Mouse (Mus musculus): Measurements from ENCODE around the gene Sptbn1. TPM values are rescaled to one million over a fixed set of nuclear protein-coding genes. Genes with fewer than 3 reads are reported as not detected.

Gene Sptbn1
- polyA plus RNA-seq, 1 experiment from 2014 or later = 16.9 TPM

- no peak for DNase-seq
- Histone ChIP-seq H3K4me2 (no peak overlapping the region), H3K27me3 (no peaks in the 10 kb centered on the region), H3K9ac (no peak overlapping the region), H3K4me1 (replicated peaks) (no peaks in the 10 kb centered on the region), H3K36me3 (no peaks in the 10 kb centered on the region), H3K9me3 (replicated peaks) (no peaks in the 10 kb centered on the region), H3K4me3 (replicated peaks) (no peak overlapping the region), H3K27ac (no peak overlapping the region)
- no peak for ATAC-seq (ENCODE audit: low read depth)
- WGBS (ENCODE audit: insufficient replicate concordance) = 70% methylated on average over 11 of the region's 11 CpGs
These were observed 16.6 kb downstream of the Sptbn1 start for GRCm38 (mm10) chr11:30251294-30251904.

- WGBS (ENCODE audit: insufficient replicate concordance) = 74% methylated on average over 4 of the region's 4 CpGs
These were observed 18.4 kb downstream of the Sptbn1 start for GRCm38 (mm10) chr11:30249452-30250016.

GRCm38 (mm10) chr11:30247106-30247505 lies 20.9 kb downstream of the Sptbn1 start:
- Histone ChIP-seq H3K4me3 (replicated peaks) (no peak overlapping the region), H3K4me1 (replicated peaks) (no peaks in the 10 kb centered on the region), H3K9me3 (replicated peaks) (no peaks in the 10 kb centered on the region), H3K9ac (no peak overlapping the region), H3K36me3 (no peaks in the 10 kb centered on the region), H3K4me2 (no peak overlapping the region), H3K27ac (no peak overlapping the region), H3K27me3 (no peaks in the 10 kb centered on the region)
- 40% methylated on average over 1 of the region's 1 CpGs for WGBS (ENCODE audit: insufficient replicate concordance)
- ATAC-seq (ENCODE audit: low read depth) (no peak), DNase-seq (no peak)

More at GRCm38 (mm10) chr11:30249452-30250016, 18.4 kb downstream of the Sptbn1 start:
- ATAC-seq (ENCODE audit: low read depth) (no peak), DNase-seq (no peak)
- no peaks in the 10 kb centered on the region for H3K27me3 ChIP-seq
- H3K9ac ChIP-seq = no peak overlapping the region
- no peaks in the 10 kb centered on the region for H3K9me3 ChIP-seq (replicated peaks)
- H3K4me1 ChIP-seq (replicated peaks) = no peaks in the 10 kb centered on the region
- H3K27ac ChIP-seq = no peak overlapping the region
- H3K4me3 ChIP-seq (replicated peaks) = no peak overlapping the region
- H3K36me3 ChIP-seq = no peaks in the 10 kb centered on the region
- no peak overlapping the region for H3K4me2 ChIP-seq

- Histone ChIP-seq H3K27ac (no peak overlapping the region), H3K4me1 (replicated peaks) (no peaks in the 10 kb centered on the region), H3K36me3 (no peaks in the 10 kb centered on the region), H3K9ac (no peak overlapping the region), H3K4me2 (no peak overlapping the region), H3K27me3 (no peaks in the 10 kb centered on the region), H3K4me3 (replicated peaks) (no peak overlapping the region), H3K9me3 (replicated peaks) (no peaks in the 10 kb centered on the region)
- WGBS (ENCODE audit: insufficient replicate concordance) = 76% methylated on average over 11 of the region's 11 CpGs
- ATAC-seq (ENCODE audit: low read depth) = no peak
- DNase-seq = no peak
These were observed 21.8 kb downstream of the Sptbn1 start for GRCm38 (mm10) chr11:30246161-30246560.

DNA sequence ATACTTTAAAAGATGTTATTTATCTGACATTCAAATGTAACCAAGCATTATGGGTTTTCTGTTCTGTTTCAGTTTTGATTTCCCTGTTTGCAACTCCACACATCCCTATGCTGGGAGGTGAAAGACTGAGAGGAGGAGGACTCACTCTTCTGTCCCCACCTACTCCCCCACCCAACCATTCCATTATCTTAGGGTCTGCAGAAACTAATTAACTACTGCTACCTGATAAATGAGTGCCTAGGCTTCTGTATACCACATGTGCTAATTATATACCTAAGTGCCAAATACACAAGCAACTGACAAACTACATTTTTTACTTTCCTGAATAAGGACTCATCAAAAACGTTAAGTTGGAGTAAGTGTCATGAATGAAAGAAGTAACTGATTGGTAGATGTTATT lies 23.8 kb downstream of the Sptbn1 start:
- Histone ChIP-seq H3K4me3 (replicated peaks) (no peak overlapping the region), H3K4me1 (replicated peaks) (no peaks in the 10 kb centered on the region), H3K27me3 (no peaks in the 10 kb centered on the region), H3K9ac (no peak overlapping the region), H3K4me2 (no peak overlapping the region), H3K36me3 (no peaks in the 10 kb centered on the region), H3K27ac (no peak overlapping the region), H3K9me3 (replicated peaks) (no peaks in the 10 kb centered on the region)
- no peak for DNase-seq
- no peak for ATAC-seq (ENCODE audit: low read depth)
- WGBS (ENCODE audit: insufficient replicate concordance) = 36% methylated on average over 1 of the region's 1 CpGs

GRCm38 (mm10) chr11:30243591-30243990 lies 24.4 kb downstream of the Sptbn1 start:
- ATAC-seq (ENCODE audit: low read depth) (no peak), DNase-seq (no peak)
- H3K36me3 ChIP-seq = no peaks in the 10 kb centered on the region
- H3K27me3 ChIP-seq = no peaks in the 10 kb centered on the region
- no peak overlapping the region for H3K27ac ChIP-seq
- H3K4me2 ChIP-seq = no peak overlapping the region
- H3K9me3 ChIP-seq (replicated peaks) = no peaks in the 10 kb centered on the region
- H3K4me3 ChIP-seq (replicated peaks) = no peak overlapping the region
- WGBS (ENCODE audit: insufficient replicate concordance) = 72% methylated on average over 3 of the region's 3 CpGs
- H3K9ac ChIP-seq = no peak overlapping the region
- no peaks in the 10 kb centered on the region for H3K4me1 ChIP-seq (replicated peaks)

DNA sequence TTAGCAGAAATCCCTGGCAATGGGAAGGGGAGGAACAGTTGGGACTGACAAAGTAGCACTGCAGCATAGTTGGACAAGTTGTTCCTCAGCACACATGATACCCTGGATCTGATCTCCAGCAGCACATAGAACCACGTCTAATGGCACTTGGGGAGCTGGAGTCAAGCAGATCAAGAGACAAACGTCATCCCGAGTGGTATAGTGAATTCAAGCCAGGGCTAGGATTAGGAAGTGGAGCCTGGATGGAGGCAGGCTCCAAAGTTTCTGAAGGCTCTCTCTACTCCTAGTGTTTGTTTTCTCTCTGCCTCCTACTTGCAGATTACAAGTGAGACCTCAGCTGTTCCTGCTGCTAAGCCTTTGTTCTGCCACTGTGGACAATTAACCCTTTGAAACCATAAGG lies 27.1 kb downstream of the Sptbn1 start:
- H3K9me3 ChIP-seq (replicated peaks) = no peaks in the 10 kb centered on the region
- H3K4me3 ChIP-seq (replicated peaks) = no peak overlapping the region
- ATAC-seq (ENCODE audit: low read depth) (no peak), DNase-seq (no peak)
- H3K9ac ChIP-seq = no peak overlapping the region
- H3K27ac ChIP-seq = no peak overlapping the region
- 50% methylated on average over 3 of the region's 3 CpGs for WGBS (ENCODE audit: insufficient replicate concordance)
- H3K36me3 ChIP-seq = no peaks in the 10 kb centered on the region
- no peak overlapping the region for H3K4me2 ChIP-seq
- no peaks in the 10 kb centered on the region for H3K4me1 ChIP-seq (replicated peaks)
- H3K27me3 ChIP-seq = no peaks in the 10 kb centered on the region

DNA sequence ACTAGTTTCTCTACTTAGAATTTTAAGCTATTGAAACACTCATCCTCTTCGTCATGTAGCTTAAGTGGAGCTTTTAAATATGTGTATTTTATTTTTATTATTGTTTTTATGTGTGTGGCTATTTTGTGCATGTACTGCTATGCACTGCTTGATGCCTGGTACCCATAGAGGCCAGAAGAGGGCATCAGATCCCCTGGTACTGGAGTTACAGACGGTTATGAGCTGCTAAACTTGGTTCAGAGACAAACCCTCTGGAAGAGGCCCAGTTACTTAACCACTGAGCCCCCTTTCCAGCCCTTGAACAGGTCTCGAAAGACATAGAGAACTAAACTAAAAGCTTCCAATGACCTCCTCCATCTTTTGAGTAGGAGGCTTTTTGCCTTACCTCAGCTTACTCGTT lies 30.0 kb downstream of the Sptbn1 start:
- Histone ChIP-seq H3K4me2 (no peak overlapping the region), H3K36me3 (no peaks in the 10 kb centered on the region)
- 42% methylated on average over 4 of the region's 4 CpGs for WGBS (ENCODE audit: insufficient replicate concordance)

DNA sequence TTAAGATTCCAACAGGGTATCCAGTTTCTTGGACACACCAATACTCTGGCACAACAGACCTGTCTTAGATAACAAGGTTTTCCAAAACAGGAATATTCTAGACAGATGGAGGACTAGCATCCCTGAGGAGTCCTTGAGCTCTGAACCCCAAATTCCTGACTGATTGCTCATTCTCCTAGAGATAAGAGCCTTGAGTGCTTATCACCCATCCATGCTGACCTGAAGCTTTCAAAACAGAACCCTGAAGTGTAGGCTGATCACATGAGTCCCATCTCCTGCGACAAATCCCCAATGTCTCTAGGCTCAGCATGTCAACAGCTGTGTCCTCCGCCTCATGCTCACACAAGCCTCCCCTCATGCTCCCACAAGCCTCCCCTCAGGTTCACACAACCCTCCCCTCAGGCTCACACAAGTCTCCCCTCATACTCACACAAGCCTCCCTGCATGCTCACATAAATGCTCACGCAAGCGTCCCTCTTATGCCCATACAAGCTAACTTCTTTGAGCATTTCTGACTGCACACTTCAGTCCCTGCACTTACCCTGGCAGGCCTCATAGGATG lies 31.2 kb downstream of the Sptbn1 start:
- no peaks in the 10 kb centered on the region for H3K36me3 ChIP-seq
- no peak overlapping the region for H3K27ac ChIP-seq
- H3K27me3 ChIP-seq = no peaks in the 10 kb centered on the region
- H3K4me1 ChIP-seq (replicated peaks) = no peaks in the 10 kb centered on the region
- ATAC-seq (ENCODE audit: low read depth) = no peak
- no peak for DNase-seq
- no peak overlapping the region for H3K4me2 ChIP-seq
- WGBS (ENCODE audit: insufficient replicate concordance) = 60% methylated on average over 4 of the region's 4 CpGs
- H3K9ac ChIP-seq = no peak overlapping the region
- H3K4me3 ChIP-seq (replicated peaks) = no peak overlapping the region
- no peaks in the 10 kb centered on the region for H3K9me3 ChIP-seq (replicated peaks)

More for the DNA sequence above, 30.0 kb downstream of the Sptbn1 start:
- ATAC-seq (ENCODE audit: low read depth) (no peak), DNase-seq (no peak)
- no peaks in the 10 kb centered on the region for H3K27me3 ChIP-seq
- no peak overlapping the region for H3K4me3 ChIP-seq (replicated peaks)
- no peaks in the 10 kb centered on the region for H3K4me1 ChIP-seq (replicated peaks)
- H3K9me3 ChIP-seq (replicated peaks) = no peaks in the 10 kb centered on the region
- no peak overlapping the region for H3K9ac ChIP-seq
- H3K27ac ChIP-seq = no peak overlapping the region

GRCm38 (mm10) chr11:30235666-30236065 lies 32.3 kb downstream of the Sptbn1 start:
- ATAC-seq (ENCODE audit: low read depth) = no peak
- H3K27ac ChIP-seq = no peak overlapping the region
- H3K27me3 ChIP-seq = no peaks in the 10 kb centered on the region
- DNase-seq = no peak
- no peak overlapping the region for H3K4me2 ChIP-seq
- no peak overlapping the region for H3K4me3 ChIP-seq (replicated peaks)
- H3K4me1 ChIP-seq (replicated peaks) = no peaks in the 10 kb centered on the region; the same call in 1 of the 2 replicates
- H3K9ac ChIP-seq = no peak overlapping the region
- H3K36me3 ChIP-seq = no peaks in the 10 kb centered on the region
- H3K9me3 ChIP-seq (replicated peaks) = no peaks in the 10 kb centered on the region

- Histone ChIP-seq H3K27ac (no peak overlapping the region), H3K4me2 (no peak overlapping the region), H3K4me3 (replicated peaks) (no peak overlapping the region), H3K9me3 (replicated peaks) (no peaks in the 10 kb centered on the region), H3K9ac (no peak overlapping the region), H3K4me1 (replicated peaks) (no peaks in the 10 kb centered on the region; the same call in 1 of the 2 replicates), H3K36me3 (no peaks in the 10 kb centered on the region), H3K27me3 (no peaks in the 10 kb centered on the region)
- no peak for ATAC-seq (ENCODE audit: low read depth)
- WGBS (ENCODE audit: insufficient replicate concordance) = 48% methylated on average over 2 of the region's 2 CpGs
- DNase-seq = no peak
These were observed 32.8 kb downstream of the Sptbn1 start for GRCm38 (mm10) chr11:30235218-30235617.

- Histone ChIP-seq H3K4me2 (no peak overlapping the region), H3K9me3 (replicated peaks) (no peaks in the 10 kb centered on the region), H3K27ac (no peak overlapping the region), H3K27me3 (no peaks in the 10 kb centered on the region), H3K4me1 (replicated peaks) (no peaks in the 10 kb centered on the region; the same call in 1 of the 2 replicates), H3K9ac (no peak overlapping the region), H3K36me3 (no peaks in the 10 kb centered on the region), H3K4me3 (replicated peaks) (no peak overlapping the region)
- DNase-seq (no peak), ATAC-seq (ENCODE audit: low read depth) (no peak)
- WGBS (ENCODE audit: insufficient replicate concordance) = 45% methylated on average over 4 of the region's 4 CpGs
These were observed 34.0 kb downstream of the Sptbn1 start for GRCm38 (mm10) chr11:30233946-30234345.

All from liver, embryonic 13.5 days (tissue).